Mouse (Mus musculus) limb, embryonic 14.5 days (tissue): ENCODE measurements around the gene Scgb1b27. TPM values are rescaled to one million over a fixed set of nuclear protein-coding genes. Genes with fewer than 3 reads are reported as not detected.
"Not testable (repeated sequence)": the region's sequence is repeated elsewhere in the genome, so short reads cannot be mapped to it uniquely, and the experiment has no call there.

ENCODE experiments used
- ATAC-seq: fragments of 200-750 bp; cut with Nextera tagmentation; 2 replicates; pipeline ENCODE4 v1.8.0; 2017; ENCODE audit warnings: low read depth, moderate number of reproducible peaks, moderate TSS enrichment; ENCODE audit not compliant: low FRiP score
- DNase-seq: peaks from one replicate; pipeline ENCODE4 v3.0.0-alpha.2; 2015; ENCODE audit warnings: low spot score
- H3K27ac ChIP-seq: fragments of 300-500 bp; sonication (generic); replicated peaks from 2 replicates; pipeline ENCODE4 v1.5.1; 2014; ENCODE audit warnings: low read depth, mild to moderate bottlenecking, low read length, moderate library complexity, mixed read lengths
- H3K27me3 ChIP-seq: fragments of 300-500 bp; sonication (generic); 2 replicates; pipeline ENCODE4 v1.6.1; 2014; ENCODE audit warnings: low read length, mixed read lengths; ENCODE audit not compliant: control insufficient read depth, insufficient read depth
- H3K36me3 ChIP-seq: fragments of 300-500 bp; sonication (generic); 2 replicates; pipeline ENCODE4 v1.6.1; 2014; ENCODE audit warnings: mild to moderate bottlenecking, low read length, moderate library complexity, mixed read lengths; ENCODE audit not compliant: control insufficient read depth, insufficient read depth
- H3K4me1 ChIP-seq: fragments of 300-500 bp; sonication (generic); 2 replicates; pipeline ENCODE4 v1.6.1; 2014; ENCODE audit warnings: antibody characterized with exemption, low read length, mixed read lengths; ENCODE audit not compliant: control insufficient read depth, insufficient read depth
- H3K4me2 ChIP-seq: fragments of 300-500 bp; sonication (generic); replicated peaks from 2 replicates; pipeline ENCODE4 v1.6.1; 2014; ENCODE audit warnings: low read depth, mild to moderate bottlenecking, low read length, moderate library complexity; ENCODE audit not compliant: severe bottlenecking
- H3K4me3 ChIP-seq: fragments of 300-500 bp; sonication (generic); replicated peaks from 2 replicates; pipeline ENCODE4 v1.5.1; 2014; ENCODE audit warnings: low read length
- H3K9ac ChIP-seq: fragments of 300-500 bp; sonication (generic); 2 replicates; pipeline ENCODE4 v1.6.1; 2014; ENCODE audit warnings: mild to moderate bottlenecking, low read depth, low read length, moderate library complexity; ENCODE audit not compliant: severe bottlenecking
- H3K9me3 ChIP-seq: fragments of 300-500 bp; sonication (generic); 2 replicates; pipeline ENCODE4 v1.6.1; 2016; ENCODE audit warnings: low read length; ENCODE audit not compliant: control insufficient read depth
- WGBS: fragments of 180-500 bp; shearing (Covaris S2); extraction: QIAGEN DNeasy Blood & Tissue Kit; methylation state at CpG from one replicate; pipeline ENCODE4 v1.1.7; 2014; 5-methylcytosine and 5-hydroxymethylcytosine counted together
- polyA plus RNA-seq, 2 experiments: library from polyadenylated mRNA; depleted of rRNA in 1 of 2; stranded (reverse) in 1 of 2; unstranded in 1 of 2; fragments of >200 nt; fragmentation: Nextera tagmentation in 1 of 2; extraction: Ambion mirVana in 1 of 2; gene quantifications; 2 replicates each; pipeline versions ENCODE4 v1.2.1 to v1.2.3; 2012 to 2014

Scgb1b27 gene
- polyA plus RNA-seq, 2 experiments: not detected

DNA sequence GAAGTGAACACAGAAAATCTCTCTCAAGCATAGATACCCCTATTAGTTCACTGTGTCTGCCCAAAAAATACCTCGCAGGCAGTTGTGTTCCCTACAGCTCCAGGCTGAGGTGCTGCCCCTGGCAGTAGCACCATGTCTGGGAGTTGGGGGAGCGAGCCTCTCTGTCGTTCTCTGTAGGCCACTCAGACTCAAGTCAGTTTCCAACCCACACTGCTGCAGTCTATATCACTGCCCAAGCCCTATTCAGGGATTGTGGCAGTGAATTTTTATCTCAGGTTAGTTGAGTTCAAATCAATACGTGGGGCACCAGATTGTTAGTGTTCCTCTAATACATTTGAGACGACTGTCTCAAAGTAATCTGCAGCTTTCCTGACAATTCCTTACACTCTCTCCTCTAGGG lies 46.8 kb downstream of the Scgb1b27 start:
- not testable (repeated sequence) for H3K27me3 ChIP-seq, H3K4me1 ChIP-seq, H3K4me3 ChIP-seq, DNase-seq, H3K4me2 ChIP-seq, H3K36me3 ChIP-seq, H3K27ac ChIP-seq, H3K9ac ChIP-seq, H3K9me3 ChIP-seq, ATAC-seq
- 75% methylated on average over 5 of the region's 5 CpGs for WGBS

Other genes starting within 250 kb of the Scgb1b27 start
- not detected in 2 replicates for gene Scgb2b26, start 76.4 kb upstream of the Scgb1b27 start, polyA plus RNA-seq (2012; rRNA removed)
- not detected in 2 replicates for gene Scgb2b26, start 76.4 kb upstream of the Scgb1b27 start, polyA plus RNA-seq (2014; fragmentation: Nextera tagmentation; extraction: Ambion mirVana)
- not detected in 2 replicates for gene Scgb2b27, start 7.5 kb upstream of the Scgb1b27 start, polyA plus RNA-seq (2012; rRNA removed)
- not detected in 2 replicates for gene Scgb2b27, start 7.5 kb upstream of the Scgb1b27 start, polyA plus RNA-seq (2014; fragmentation: Nextera tagmentation; extraction: Ambion mirVana)
- not detected in 2 replicates for gene Scgb1b30, start 73.9 kb downstream of the Scgb1b27 start, polyA plus RNA-seq (2012; rRNA removed)
- gene Scgb1b30, start 73.9 kb downstream of the Scgb1b27 start, polyA plus RNA-seq (2014; fragmentation: Nextera tagmentation; extraction: Ambion mirVana): not detected in 2 replicates
- gene Wtip, start 111.8 kb downstream of the Scgb1b27 start, polyA plus RNA-seq (2012; rRNA removed): 62.4 and 77.4 TPM in 2 replicates
- 8.6 and 10.8 TPM in 2 replicates for gene Wtip, start 111.8 kb downstream of the Scgb1b27 start, polyA plus RNA-seq (2014; fragmentation: Nextera tagmentation; extraction: Ambion mirVana)
- gene Uba2, start 148.1 kb downstream of the Scgb1b27 start, polyA plus RNA-seq (2012; rRNA removed): 132 and 147 TPM in 2 replicates
- gene Uba2, start 148.1 kb downstream of the Scgb1b27 start, polyA plus RNA-seq (2014; fragmentation: Nextera tagmentation; extraction: Ambion mirVana): 182 and 195 TPM in 2 replicates
- gene Pdcd2l, start 175.2 kb downstream of the Scgb1b27 start, polyA plus RNA-seq (2012; rRNA removed): 44.0 and 44.5 TPM in 2 replicates
- gene Pdcd2l, start 175.2 kb downstream of the Scgb1b27 start, polyA plus RNA-seq (2014; fragmentation: Nextera tagmentation; extraction: Ambion mirVana): 49.9 and 57.1 TPM in 2 replicates
- gene Gpi1, start 208.9 kb downstream of the Scgb1b27 start, polyA plus RNA-seq (2012; rRNA removed): 256 and 301 TPM in 2 replicates
- gene Gpi1, start 208.9 kb downstream of the Scgb1b27 start, polyA plus RNA-seq (2014; fragmentation: Nextera tagmentation; extraction: Ambion mirVana): 275 and 281 TPM in 2 replicates
- not detected in 2 replicates for gene Gm6096, start 229.6 kb downstream of the Scgb1b27 start, polyA plus RNA-seq (2012; rRNA removed)
- 0.54 and 0.55 TPM in 2 replicates for gene Gm6096, start 229.6 kb downstream of the Scgb1b27 start, polyA plus RNA-seq (2014; fragmentation: Nextera tagmentation; extraction: Ambion mirVana)